Mouse (Mus musculus) limb, embryonic 14.5 days (tissue): ENCODE data around the gene Gga3. TPM values are rescaled to one million over a fixed set of nuclear protein-coding genes. Genes with fewer than 3 reads are reported as not detected.
A peak's percentile ranks its signal among the peaks of the same experiment; 100 is the strongest.

ENCODE experiments used
- ATAC-seq: fragments of 200-750 bp; cut with Nextera tagmentation; 2 replicates; pipeline ENCODE4 v1.8.0; 2017; ENCODE audit warnings: low read depth, moderate number of reproducible peaks, moderate TSS enrichment; ENCODE audit not compliant: low FRiP score
- DNase-seq: peaks from one replicate; pipeline ENCODE4 v3.0.0-alpha.2; 2015; ENCODE audit warnings: low spot score
- H3K27ac ChIP-seq: fragments of 300-500 bp; sonication (generic); replicated peaks from 2 replicates; pipeline ENCODE4 v1.5.1; 2014; ENCODE audit warnings: low read depth, mild to moderate bottlenecking, low read length, moderate library complexity, mixed read lengths
- H3K27me3 ChIP-seq: fragments of 300-500 bp; sonication (generic); 2 replicates; pipeline ENCODE4 v1.6.1; 2014; ENCODE audit warnings: low read length, mixed read lengths; ENCODE audit not compliant: control insufficient read depth, insufficient read depth
- H3K36me3 ChIP-seq: fragments of 300-500 bp; sonication (generic); 2 replicates; pipeline ENCODE4 v1.6.1; 2014; ENCODE audit warnings: mild to moderate bottlenecking, low read length, moderate library complexity, mixed read lengths; ENCODE audit not compliant: control insufficient read depth, insufficient read depth
- H3K4me1 ChIP-seq: fragments of 300-500 bp; sonication (generic); 2 replicates; pipeline ENCODE4 v1.6.1; 2014; ENCODE audit warnings: antibody characterized with exemption, low read length, mixed read lengths; ENCODE audit not compliant: control insufficient read depth, insufficient read depth
- H3K4me2 ChIP-seq: fragments of 300-500 bp; sonication (generic); replicated peaks from 2 replicates; pipeline ENCODE4 v1.6.1; 2014; ENCODE audit warnings: low read depth, mild to moderate bottlenecking, low read length, moderate library complexity; ENCODE audit not compliant: severe bottlenecking
- H3K4me3 ChIP-seq: fragments of 300-500 bp; sonication (generic); replicated peaks from 2 replicates; pipeline ENCODE4 v1.5.1; 2014; ENCODE audit warnings: low read length
- H3K9ac ChIP-seq: fragments of 300-500 bp; sonication (generic); 2 replicates; pipeline ENCODE4 v1.6.1; 2014; ENCODE audit warnings: mild to moderate bottlenecking, low read depth, low read length, moderate library complexity; ENCODE audit not compliant: severe bottlenecking
- H3K9me3 ChIP-seq: fragments of 300-500 bp; sonication (generic); 2 replicates; pipeline ENCODE4 v1.6.1; 2016; ENCODE audit warnings: low read length; ENCODE audit not compliant: control insufficient read depth
- POLR2A ChIP-seq: fragments of 200-500 bp; IDR thresholded peaks from 2 replicates; pipeline ENCODE4 v1.8.0; 2012; ENCODE audit warnings: inconsistent platforms, mild to moderate bottlenecking, moderate library complexity, borderline replicate concordance; ENCODE audit not compliant: insufficient read depth, insufficient read length; ENCODE audit errors: extremely low read depth
- WGBS: fragments of 180-500 bp; shearing (Covaris S2); extraction: QIAGEN DNeasy Blood & Tissue Kit; methylation state at CpG from one replicate; pipeline ENCODE4 v1.1.7; 2014; 5-methylcytosine and 5-hydroxymethylcytosine counted together
- polyA plus RNA-seq, 2 experiments: library from polyadenylated mRNA; depleted of rRNA in 1 of 2; stranded (reverse) in 1 of 2; unstranded in 1 of 2; fragments of >200 nt; fragmentation: Nextera tagmentation in 1 of 2; extraction: Ambion mirVana in 1 of 2; gene quantifications; 2 replicates each; pipeline versions ENCODE4 v1.2.1 to v1.2.3; 2012 to 2014

Gene Gga3
- polyA plus RNA-seq, 2 experiments: 17.7 to 39.5 TPM

GRCm38 (mm10) chr11:115609576-115609975 is 5.7 kb upstream of the Gga3 start:
- no peak overlapping the region for H3K4me3 ChIP-seq
- WGBS: 79% methylated on average over 3 of the region's 3 CpGs
- H3K4me1 ChIP-seq: peaks cover 15% of the 10 kb centered on the region
- ATAC-seq (no peak), DNase-seq (no peak)
- TF ChIP-seq POLR2A: no peak
- H3K27ac ChIP-seq: no peak overlapping the region
- H3K4me2 ChIP-seq: no peak overlapping the region
- no peaks in the 10 kb centered on the region for H3K9me3 ChIP-seq
- H3K9ac ChIP-seq: no peak overlapping the region
- peaks cover 44% of the 10 kb centered on the region for H3K36me3 ChIP-seq
- H3K27me3 ChIP-seq: no peaks in the 10 kb centered on the region

- H3K4me1 ChIP-seq: peaks cover 16% of the 10 kb centered on the region
- no peak for TF ChIP-seq POLR2A
- WGBS: 81% methylated on average over 23 of the region's 23 CpGs
- no peak overlapping the region for H3K27ac ChIP-seq
- H3K9ac ChIP-seq: no peak overlapping the region
- H3K27me3 ChIP-seq: no peaks in the 10 kb centered on the region
- peaks cover 43% of the 10 kb centered on the region for H3K36me3 ChIP-seq
- no peak for ATAC-seq
- no peak overlapping the region for H3K4me2 ChIP-seq
- no peaks in the 10 kb centered on the region for H3K9me3 ChIP-seq
- H3K4me3 ChIP-seq: no peak overlapping the region
- DNase-seq: no peak
Observed at GRCm38 (mm10) chr11:115608421-115609399, 4.9 kb upstream of the Gga3 start.

GRCm38 (mm10) chr11:115606733-115607132 is 2.9 kb upstream of the Gga3 start:
- ATAC-seq (no peak), DNase-seq (no peak)
- peaks cover 48% of the 10 kb centered on the region for H3K36me3 ChIP-seq
- WGBS: 96% methylated on average over 18 of the region's 18 CpGs
- H3K4me2 ChIP-seq: no peak overlapping the region
- no peak for TF ChIP-seq POLR2A
- H3K27ac ChIP-seq: no peak overlapping the region
- no peak overlapping the region for H3K4me3 ChIP-seq
- peaks cover 16% of the 10 kb centered on the region for H3K4me1 ChIP-seq
- H3K9me3 ChIP-seq: no peaks in the 10 kb centered on the region
- no peaks in the 10 kb centered on the region for H3K27me3 ChIP-seq
- no peak overlapping the region for H3K9ac ChIP-seq

DNA sequence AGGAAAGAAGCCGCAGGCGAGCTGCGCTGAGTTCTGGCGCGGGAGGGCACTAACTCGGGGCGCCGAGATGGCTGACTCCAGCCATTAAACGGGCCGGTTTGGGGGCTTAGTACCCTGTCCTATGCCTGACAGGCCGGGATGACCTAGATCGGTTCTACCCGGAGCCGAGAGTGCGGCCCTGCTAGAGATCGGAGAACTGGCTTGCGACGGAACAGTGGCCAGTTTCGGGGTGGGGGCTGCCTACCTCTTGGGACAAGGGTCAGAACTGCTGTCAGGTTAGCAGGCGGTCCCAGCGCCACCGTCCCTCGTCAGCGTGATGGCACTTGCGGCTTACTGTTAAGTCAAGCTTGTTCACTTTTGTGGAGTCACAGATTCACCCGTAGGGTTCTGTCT is 449 bp upstream of the Gga3 start:
- no peaks in the 10 kb centered on the region for H3K27me3 ChIP-seq
- DNase-seq (peak; percentile 16), ATAC-seq (peak; percentile 13; the same call in 1 of the 2 replicates)
- H3K36me3 ChIP-seq: peaks cover 49% of the 10 kb centered on the region
- peak overlapping the region; percentile 90 for H3K9ac ChIP-seq
- 1% methylated on average over 22 of the region's 26 CpGs for WGBS
- H3K9me3 ChIP-seq: no peaks in the 10 kb centered on the region
- H3K27ac ChIP-seq: peak overlapping the region; percentile 94
- no peak for TF ChIP-seq POLR2A
- peak overlapping the region; percentile 97 for H3K4me3 ChIP-seq
- peaks cover 14% of the 10 kb centered on the region for H3K4me1 ChIP-seq
- H3K4me2 ChIP-seq: peak overlapping the region; percentile 94

- Histone ChIP-seq H3K4me2 (peak overlapping the region; percentile 94), H3K27me3 (no peaks in the 10 kb centered on the region), H3K9me3 (no peaks in the 10 kb centered on the region), H3K27ac (peak overlapping the region; percentile 94), H3K36me3 (peaks cover 43% of the 10 kb centered on the region), H3K4me3 (peak overlapping the region; percentile 97), H3K9ac (peak overlapping the region; percentile 90), H3K4me1 (peaks cover 14% of the 10 kb centered on the region)
- ATAC-seq (no peak), DNase-seq (no peak)
- no peak for TF ChIP-seq POLR2A
- WGBS: 6% methylated on average over 15 of the region's 15 CpGs
Observed at GRCm38 (mm10) chr11:115603128-115603475, 749 bp downstream of the Gga3 start.
